Mouse (Mus musculus): ENCODE results near the gene Gm27021.
"Not testable (repeated sequence)": the region's sequence is repeated elsewhere in the genome, so short reads cannot be mapped to it uniquely, and the experiment has no call there.

Gm27021 gene

GRCm38 (mm10) chr8:120686051-120686450, 18.2 kb upstream of the Gm27021 start:
- DNase-seq (ENCODE audit: low read depth, low spot score): no peak

GRCm38 (mm10) chr8:120685591-120685990, 17.7 kb upstream of the Gm27021 start:
- DNase-seq (ENCODE audit: low read depth, low spot score): no peak

GRCm38 (mm10) chr8:120685097-120685496, 17.2 kb upstream of the Gm27021 start:
- DNase-seq (ENCODE audit: low read depth, low spot score): no peak

GRCm38 (mm10) chr8:120684082-120684481, 16.2 kb upstream of the Gm27021 start:
- no peak for DNase-seq (ENCODE audit: low read depth, low spot score)

GRCm38 (mm10) chr8:120683602-120684001, 15.7 kb upstream of the Gm27021 start:
- peak; percentile 8 for DNase-seq (ENCODE audit: low read depth, low spot score)

- DNase-seq (ENCODE audit: low read depth, low spot score): no peak
Observed at GRCm38 (mm10) chr8:120681113-120681512, 13.2 kb upstream of the Gm27021 start.

- DNase-seq (ENCODE audit: low read depth, low spot score): not testable (repeated sequence)
Observed at GRCm38 (mm10) chr8:120680405-120680804, 12.5 kb upstream of the Gm27021 start.

- no peak for DNase-seq (ENCODE audit: low read depth, low spot score)
Observed at GRCm38 (mm10) chr8:120679629-120680387, 11.9 kb upstream of the Gm27021 start.

- DNase-seq (ENCODE audit: low read depth, low spot score): peak; percentile 36
Observed at GRCm38 (mm10) chr8:120678447-120678846, 10.6 kb upstream of the Gm27021 start.

GRCm38 (mm10) chr8:120675718-120676117, 7.8 kb upstream of the Gm27021 start:
- no peak for DNase-seq (ENCODE audit: low read depth, low spot score)

- DNase-seq (ENCODE audit: low read depth, low spot score): no peak
Observed at GRCm38 (mm10) chr8:120673298-120673697, 5.4 kb upstream of the Gm27021 start.

GRCm38 (mm10) chr8:120672626-120673229, 4.8 kb upstream of the Gm27021 start:
- DNase-seq (ENCODE audit: low read depth, low spot score): no peak

GRCm38 (mm10) chr8:120671775-120672174, 3.9 kb upstream of the Gm27021 start:
- DNase-seq (ENCODE audit: low read depth, low spot score): no peak

GRCm38 (mm10) chr8:120668374-120668905, 561 bp upstream of the Gm27021 start, which contains the start of gene Emc8:
Gene Emc8 (minus strand): TSS chr8:120668573.
- DNase-seq (ENCODE audit: low read depth, low spot score): no peak

GRCm38 (mm10) chr8:120666807-120667470, 940 bp downstream of the Gm27021 start:
- no peak for DNase-seq (ENCODE audit: low read depth, low spot score)

- DNase-seq (ENCODE audit: low read depth, low spot score): no peak
Observed at GRCm38 (mm10) chr8:120665726-120666455, 2.0 kb downstream of the Gm27021 start.

GRCm38 (mm10) chr8:120664566-120664965, 3.3 kb downstream of the Gm27021 start:
- no peak for DNase-seq (ENCODE audit: low read depth, low spot score)

- DNase-seq (ENCODE audit: low read depth, low spot score): no peak
Observed at GRCm38 (mm10) chr8:120657415-120657814, 10.5 kb downstream of the Gm27021 start.

- no peak for DNase-seq (ENCODE audit: low read depth, low spot score)
Observed at GRCm38 (mm10) chr8:120656322-120657052, 11.4 kb downstream of the Gm27021 start.

GRCm38 (mm10) chr8:120647532-120647931, 20.3 kb downstream of the Gm27021 start, which contains the start of gene 1190005I06Rik:
Gene 1190005I06Rik (minus strand): TSS chr8:120647632.
- DNase-seq (ENCODE audit: low read depth, low spot score): no peak

GRCm38 (mm10) chr8:120644663-120645062, 23.2 kb downstream of the Gm27021 start:
- no peak for DNase-seq (ENCODE audit: low read depth, low spot score)
